Mouse (Mus musculus): ENCODE data around the gene Mrtfb.

GRCm38 (mm10) chr16:13464662-13465061 is 208.4 kb downstream of the Mrtfb start:
- TF ChIP-seq POLR2A (IDR thresholded peaks at IDR 0.05; ENCODE audit: low read depth, low read length), result no peak
- no peak for TF ChIP-seq CTCF (IDR thresholded peaks at IDR 0.05; ENCODE audit: borderline replicate concordance, insufficient read depth, low read length)
